ENCODE assay signal across 25 mouse cellular contexts in genomic region chr17:47703556-47703955, GRCm38 (mm10). TPM values are rescaled to one million over a fixed set of nuclear protein-coding genes. Genes with fewer than 3 reads are reported as not detected.
A peak's percentile ranks its signal among the peaks of the same experiment; 100 is the strongest.
DNase-seq lines count a peak whose midpoint lies in the region; ATAC-seq lines count a peak whose summit lies in the region.
"Had no signal": no experiment of that assay in that cellular context is flagged by ENCODE, and none has a peak within 500 bp of the region (broad histone marks: within the 10 kb centered on the region; RNA-seq: fewer than 3 reads in every experiment).

No protein-coding gene starts in this region.

- H3K27me3 ChIP-seq in heart, embryonic 14.5 days (ENCODE audit: control insufficient read depth, insufficient read depth, low read length), result no peaks in the 10 kb centered on the region; the same call in 1 of the 2 replicates
- peaks cover 8% of the 10 kb centered on the region; the same call in 1 of the 2 replicates for H3K27me3 ChIP-seq in midbrain, embryonic 11.5 days (ENCODE audit: control insufficient read depth, insufficient read depth, low read length)
- no peaks in the 10 kb centered on the region for H3K27me3 ChIP-seq in midbrain, embryonic 16.5 days (ENCODE audit: control insufficient read depth, insufficient read depth, low read depth, low read length)
- peaks cover 50% of the 10 kb centered on the region for H3K27me3 ChIP-seq in limb, embryonic 10.5 days (ENCODE audit: low read depth, poor library complexity, severe bottlenecking)
- H3K27me3 ChIP-seq: stomach, embryonic 15.5 days had no signal

- no peaks in the 10 kb centered on the region for H3K9me3 ChIP-seq in heart, embryonic 14.5 days (ENCODE audit: control insufficient read depth, low read length)
- no peaks in the 10 kb centered on the region for H3K9me3 ChIP-seq in midbrain, embryonic 11.5 days (ENCODE audit: control insufficient read depth, low read length)
- no peaks in the 10 kb centered on the region for H3K9me3 ChIP-seq in midbrain, embryonic 16.5 days (replicated peaks; ENCODE audit: control insufficient read depth, low read length, poor library complexity, severe bottlenecking)
- H3K9me3 ChIP-seq in limb, embryonic 10.5 days (replicated peaks), result no peaks in the 10 kb centered on the region
- H3K9me3 ChIP-seq: limb, embryonic 15.5 days; megakaryocyte, embryonic 14.5 days; neural tube, embryonic 13.5 days; stomach, embryonic 15.5 days had no signal

- H3K4me1 ChIP-seq in heart, embryonic 14.5 days (ENCODE audit: control insufficient read depth in 2 of 2, insufficient read depth in 2 of 2, low read length in 2 of 2), result peaks cover 9 to 12% of the 10 kb centered on the region in 2 experiments; a peak in 3 of 4 replicates
- no peaks in the 10 kb centered on the region for H3K4me1 ChIP-seq in midbrain, embryonic 11.5 days (ENCODE audit: control insufficient read depth, insufficient read depth, low read length)
- H3K4me1 ChIP-seq in midbrain, embryonic 16.5 days (ENCODE audit: control insufficient read depth, insufficient read depth, low read length), result no peaks in the 10 kb centered on the region
- peaks cover 28% of the 10 kb centered on the region for H3K4me1 ChIP-seq in limb, embryonic 10.5 days
- H3K4me1 ChIP-seq: neural tube, embryonic 13.5 days had no signal

- no peak overlapping the region for H3K9ac ChIP-seq in heart, embryonic 14.5 days (ENCODE audit: low read length)
- H3K9ac ChIP-seq in midbrain, embryonic 11.5 days (ENCODE audit: low read length), result no peak overlapping the region
- H3K9ac ChIP-seq in midbrain, embryonic 16.5 days (ENCODE audit: low read depth, low read length), result no peak overlapping the region
- H3K9ac ChIP-seq: liver, postnatal 0 days; neural tube, embryonic 13.5 days; stomach, embryonic 15.5 days had no signal

- WGBS in heart, embryonic 14.5 days, result 30% methylated on average over 20 of the region's 20 CpGs
- WGBS in midbrain, embryonic 11.5 days, result 30% methylated on average over 20 of the region's 20 CpGs
- WGBS in midbrain, embryonic 16.5 days, result 34% methylated on average over 20 of the region's 20 CpGs
- WGBS in limb, embryonic 10.5 days, result 16% methylated on average over 20 of the region's 20 CpGs

- ATAC-seq in heart, embryonic 14.5 days (ENCODE audit: insufficient number of reproducible peaks, insufficient read depth, low FRiP score, low read depth), result no peak
- ATAC-seq in midbrain, embryonic 11.5 days (ENCODE audit: low FRiP score), result no peak
- ATAC-seq in midbrain, embryonic 16.5 days, result no peak
- ATAC-seq: activated CD4-positive, CD25-positive, alpha-beta regulatory T cell, adult 4 months; inflammation-experienced regulatory T-cells, adult 6 months; liver, postnatal 0 days had no signal

- H3K4me2 ChIP-seq in heart, embryonic 14.5 days (ENCODE audit: low read length), result peak overlapping the region; percentile 32
- no peak overlapping the region for H3K4me2 ChIP-seq in midbrain, embryonic 11.5 days
- H3K4me2 ChIP-seq in midbrain, embryonic 16.5 days (ENCODE audit: low read length), result no peak overlapping the region
- H3K4me2 ChIP-seq: neural tube, embryonic 13.5 days; stomach, embryonic 15.5 days had no signal

- peaks cover 36% of the 10 kb centered on the region for H3K36me3 ChIP-seq in heart, embryonic 14.5 days (ENCODE audit: control insufficient read depth, insufficient read depth, low read length)
- H3K36me3 ChIP-seq in midbrain, embryonic 11.5 days (ENCODE audit: control insufficient read depth, insufficient read depth, low read length), result peaks cover 7% of the 10 kb centered on the region; the same call in 1 of the 2 replicates
- H3K36me3 ChIP-seq in midbrain, embryonic 16.5 days (ENCODE audit: control insufficient read depth, insufficient read depth, low read length), result peaks cover 9% of the 10 kb centered on the region; the same call in 1 of the 2 replicates
- H3K36me3 ChIP-seq in limb, embryonic 10.5 days, result peaks cover 45% of the 10 kb centered on the region

- DNase-seq in heart, postnatal 4 days, result no peak
- DNase-seq in midbrain, embryonic 11.5 days (ENCODE audit: low spot score, missing footprints), result peak; percentile 84
- DNase-seq in R1 (ENCODE audit: low read depth, low spot score), result peak; percentile 54
- peak; percentile 46 for DNase-seq in limb, embryonic 10.5 days (ENCODE audit: low spot score)
- no peak for DNase-seq in layer of hippocampus, adult 11-12 months (ENCODE audit: low spot score)
- DNase-seq in gastrocnemius, postnatal 10 days, result no peak
- DNase-seq: adrenal gland, postnatal 25 days; cerebellum, adult 9-10 months; heart, postnatal 14 days; liver, postnatal 0 days; spleen, adult 18-20 months; thymus, postnatal 14 days had no signal

- H3K4me3 ChIP-seq in heart, embryonic 14.5 days (ENCODE audit: control insufficient read depth in 1 of 2, insufficient read depth in 1 of 2, low read depth in 1 of 2, low read length in 2 of 2), result no peak overlapping the region
- no peak overlapping the region for H3K4me3 ChIP-seq in midbrain, embryonic 11.5 days (ENCODE audit: low read depth, low read length)
- H3K4me3 ChIP-seq in midbrain, embryonic 16.5 days (ENCODE audit: low read depth, low read length), result no peak overlapping the region
- H3K4me3 ChIP-seq in limb, embryonic 10.5 days, result peak overlapping the region; percentile 20; the same call in 1 of the 2 replicates
- H3K4me3 ChIP-seq: left cerebral cortex, adult 2 months; limb, embryonic 15.5 days; megakaryocyte, embryonic 14.5 days; neural tube, embryonic 13.5 days; stomach, embryonic 15.5 days had no signal

- no peak overlapping the region for H3K27ac ChIP-seq in heart, embryonic 14.5 days (replicated peaks in 1 of 2; ENCODE audit: control insufficient read depth in 1 of 2, insufficient read depth in 1 of 2, low read depth in 2 of 2, low read length in 2 of 2)
- no peak overlapping the region for H3K27ac ChIP-seq in midbrain, embryonic 11.5 days (ENCODE audit: low read depth, low read length)
- no peak overlapping the region for H3K27ac ChIP-seq in midbrain, embryonic 16.5 days (ENCODE audit: low read length)
- H3K27ac ChIP-seq in limb, embryonic 10.5 days, result 0 out of 2 replicates have a peak overlapping the region, but pooled peaks have one; percentile 16
- H3K27ac ChIP-seq: kidney, postnatal 0 days; left cerebral cortex, adult 2 months; limb, embryonic 15.5 days; neural tube, embryonic 13.5 days; stomach, embryonic 15.5 days had no signal

RNA-seq across cellular contexts. Expression of gene Prickle4, which starts 9.0 kb away (rescaled TPM):
- polyA plus RNA-seq in heart, embryonic 14.5 days (2014; fragmentation: Nextera tagmentation; extraction: Ambion mirVana), result 0.78 TPM in 1 of 2 replicates, not detected in the other
- total RNA-seq in heart, postnatal 4 days (2021), result 1 to 10 TPM; 1.8 to 2.1 TPM
- 0.72 and 2.1 TPM in 2 replicates for polyA plus RNA-seq in midbrain, embryonic 11.5 days (2014; fragmentation: Nextera tagmentation; extraction: Ambion mirVana)
- polyA plus RNA-seq in midbrain, embryonic 16.5 days (2015; fragmentation: Nextera tagmentation; extraction: Ambion mirVana), result 0.77 and 2.4 TPM in 2 replicates
- 0.56 and 0.76 TPM in 2 replicates for polyA plus RNA-seq in limb, embryonic 10.5 days (2016; fragmentation: Nextera tagmentation; extraction: Ambion mirVana)
- under 1 TPM in 1 of 2 experiments, not detected in 1; 0.70 TPM for total RNA-seq in gastrocnemius, postnatal 10 days (2021)
- polyA plus RNA-seq: activated CD4-positive, CD25-positive, alpha-beta regulatory T cell, adult 4 months; inflammation-experienced regulatory T-cells, adult 6 months had no signal

RNA-seq across cellular contexts. Expression of gene Gm21981, which starts 9.3 kb away (rescaled TPM):
- polyA plus RNA-seq in heart, embryonic 14.5 days (2014; fragmentation: Nextera tagmentation; extraction: Ambion mirVana), result 0.53 and 1.4 TPM in 2 replicates
- total RNA-seq in heart, postnatal 4 days (2021), result 1 to 10 TPM in 1 of 2 experiments, under 1 TPM in 1; 0.98 to 1.1 TPM
- 1.7 and 2.3 TPM in 2 replicates for polyA plus RNA-seq in midbrain, embryonic 11.5 days (2014; fragmentation: Nextera tagmentation; extraction: Ambion mirVana)
- 0.88 and 0.92 TPM in 2 replicates for polyA plus RNA-seq in midbrain, embryonic 16.5 days (2015; fragmentation: Nextera tagmentation; extraction: Ambion mirVana)
- polyA plus RNA-seq in limb, embryonic 10.5 days (2016; fragmentation: Nextera tagmentation; extraction: Ambion mirVana), result 0.23 TPM in 1 of 2 replicates, not detected in the other
- under 1 TPM; 0.68 to 0.88 TPM for total RNA-seq in gastrocnemius, postnatal 10 days (2021)
- polyA plus RNA-seq: activated CD4-positive, CD25-positive, alpha-beta regulatory T cell, adult 4 months; inflammation-experienced regulatory T-cells, adult 6 months had no signal

RNA-seq across cellular contexts. Expression of gene Frs3, which starts 14.7 kb away (rescaled TPM):
- 2.8 TPM in 2 replicates for polyA plus RNA-seq in heart, embryonic 14.5 days (2014; fragmentation: Nextera tagmentation; extraction: Ambion mirVana)
- 1 to 10 TPM; 5.2 to 6.0 TPM for total RNA-seq in heart, postnatal 4 days (2021)
- polyA plus RNA-seq in midbrain, embryonic 11.5 days (2014; fragmentation: Nextera tagmentation; extraction: Ambion mirVana), result 7.0 and 9.3 TPM in 2 replicates
- 46.0 and 54.1 TPM in 2 replicates for polyA plus RNA-seq in midbrain, embryonic 16.5 days (2015; fragmentation: Nextera tagmentation; extraction: Ambion mirVana)
- 5.0 and 7.3 TPM in 2 replicates for polyA plus RNA-seq in limb, embryonic 10.5 days (2016; fragmentation: Nextera tagmentation; extraction: Ambion mirVana)
- 1 to 10 TPM; 3.5 to 3.9 TPM for total RNA-seq in gastrocnemius, postnatal 10 days (2021)
- polyA plus RNA-seq: activated CD4-positive, CD25-positive, alpha-beta regulatory T cell, adult 4 months; inflammation-experienced regulatory T-cells, adult 6 months had no signal

RNA-seq across cellular contexts. Expression of gene Tomm6, which starts 15.4 kb away (rescaled TPM):
- 354 and 369 TPM in 2 replicates for polyA plus RNA-seq in heart, embryonic 14.5 days (2014; fragmentation: Nextera tagmentation; extraction: Ambion mirVana)
- 100 to 1,000 TPM; 156 to 160 TPM for total RNA-seq in heart, postnatal 4 days (2021)
- polyA plus RNA-seq in midbrain, embryonic 11.5 days (2014; fragmentation: Nextera tagmentation; extraction: Ambion mirVana), result 359 and 375 TPM in 2 replicates
- polyA plus RNA-seq in midbrain, embryonic 16.5 days (2015; fragmentation: Nextera tagmentation; extraction: Ambion mirVana), result 252 and 268 TPM in 2 replicates
- polyA plus RNA-seq in limb, embryonic 10.5 days (2016; fragmentation: Nextera tagmentation; extraction: Ambion mirVana), result 364 and 404 TPM in 2 replicates
- 100 to 1,000 TPM; 175 to 181 TPM for total RNA-seq in gastrocnemius, postnatal 10 days (2021)

RNA-seq across cellular contexts. Expression of gene Pgc, which starts 23.1 kb away (rescaled TPM):
- 0.15 TPM in 1 of 2 replicates, not detected in the other for polyA plus RNA-seq in heart, embryonic 14.5 days (2014; fragmentation: Nextera tagmentation; extraction: Ambion mirVana)
- total RNA-seq in heart, postnatal 4 days (2021), result not detected
- not detected in 2 replicates for polyA plus RNA-seq in midbrain, embryonic 11.5 days (2014; fragmentation: Nextera tagmentation; extraction: Ambion mirVana)
- polyA plus RNA-seq in midbrain, embryonic 16.5 days (2015; fragmentation: Nextera tagmentation; extraction: Ambion mirVana), result 0.13 TPM in 1 of 2 replicates, not detected in the other
- not detected in 2 replicates for polyA plus RNA-seq in limb, embryonic 10.5 days (2016; fragmentation: Nextera tagmentation; extraction: Ambion mirVana)
- total RNA-seq in gastrocnemius, postnatal 10 days (2021), result not detected
- total RNA-seq: adrenal gland, postnatal 25 days; gastrocnemius, postnatal 4 days; heart, postnatal 14 days; layer of hippocampus, adult 8-10 months; left cerebral cortex, adult 2 months had no signal
- polyA plus RNA-seq: activated CD4-positive, CD25-positive, alpha-beta regulatory T cell, adult 4 months; frontal cortex, adult 2 months; inflammation-experienced regulatory T-cells, adult 6 months; neural tube, embryonic 13.5 days had no signal

Comparison
In these comparisons a context has a peak if more than half of its experiments do, and no peak if none do; other contexts are left out.
1. DNase-seq: peak in midbrain, embryonic 11.5 days (single experiment), R1 (single experiment) and limb, embryonic 10.5 days (single experiment); none in heart, postnatal 4 days (single experiment), layer of hippocampus, adult 11-12 months (single experiment) and gastrocnemius, postnatal 10 days (single experiment).